Mouse (Mus musculus) intestine, embryonic 14.5 days (tissue): ENCODE data around the gene Plpp7. TPM values are rescaled to one million over a fixed set of nuclear protein-coding genes. Genes with fewer than 3 reads are reported as not detected.

ENCODE experiments used
- ATAC-seq: fragments of 200-750 bp; cut with Nextera tagmentation; replicated peaks from 2 replicates; pipeline ENCODE4 v1.8.0; 2017; ENCODE audit warnings: low read depth, moderate number of reproducible peaks, moderate TSS enrichment, moderate library complexity; ENCODE audit not compliant: low FRiP score, low TSS enrichment
- DNase-seq: peaks from one replicate; pipeline ENCODE4 v3.0.0-alpha.2; 2018; ENCODE audit warnings: low spot score
- H3K27ac ChIP-seq: fragments of 300-500 bp; sonication (generic); 2 replicates; pipeline ENCODE4 v1.5.1; 2014; ENCODE audit warnings: low read depth, mild to moderate bottlenecking, control low read depth
- H3K27me3 ChIP-seq: fragments of 300-500 bp; sonication (generic); replicated peaks from 2 replicates; pipeline ENCODE4 v1.6.1; 2014; ENCODE audit warnings: low read length, control low read depth; ENCODE audit not compliant: control insufficient read depth, insufficient read depth
- H3K36me3 ChIP-seq: fragments of 300-500 bp; sonication (generic); 2 replicates; pipeline ENCODE4 v1.6.1; 2014; ENCODE audit warnings: low read length, control low read depth; ENCODE audit not compliant: control insufficient read depth, insufficient read depth
- H3K4me1 ChIP-seq: fragments of 300-500 bp; sonication (generic); replicated peaks from 2 replicates; pipeline ENCODE4 v1.6.1; 2014; ENCODE audit warnings: low read length, control low read depth, mixed read lengths; ENCODE audit not compliant: control insufficient read depth, insufficient read depth
- H3K4me2 ChIP-seq: fragments of 300-500 bp; sonication (generic); 2 replicates; pipeline ENCODE4 v1.6.1; 2014; ENCODE audit warnings: low read length
- H3K4me3 ChIP-seq: fragments of 300-500 bp; sonication (generic); 2 replicates; pipeline ENCODE4 v1.5.1; 2014; ENCODE audit warnings: low read depth, low read length, control low read depth, mixed read lengths
- H3K9ac ChIP-seq: fragments of 300-500 bp; sonication (generic); 2 replicates; pipeline ENCODE4 v1.6.1; 2014; ENCODE audit warnings: mild to moderate bottlenecking, low read length
- H3K9me3 ChIP-seq: fragments of 300-500 bp; sonication (generic); 2 replicates; pipeline ENCODE4 v1.6.1; 2016; ENCODE audit warnings: low read length, control low read depth; ENCODE audit not compliant: control insufficient read depth
- WGBS: fragments of 180-500 bp; shearing (Covaris S2); extraction: QIAGEN DNeasy Blood & Tissue Kit; methylation state at CpG from one replicate; pipeline ENCODE4 v1.1.7; 2014; 5-methylcytosine and 5-hydroxymethylcytosine counted together
- polyA plus RNA-seq: library from polyadenylated mRNA; unstranded; fragments of >200 nt; fragmentation: Nextera tagmentation; extraction: Ambion mirVana; gene quantifications from 2 replicates; pipeline ENCODE4 v1.2.1, GENCODE M21; 2014

Plpp7 gene
- polyA plus RNA-seq, 1 experiment from 2014 or later: 4.8 TPM

DNA sequence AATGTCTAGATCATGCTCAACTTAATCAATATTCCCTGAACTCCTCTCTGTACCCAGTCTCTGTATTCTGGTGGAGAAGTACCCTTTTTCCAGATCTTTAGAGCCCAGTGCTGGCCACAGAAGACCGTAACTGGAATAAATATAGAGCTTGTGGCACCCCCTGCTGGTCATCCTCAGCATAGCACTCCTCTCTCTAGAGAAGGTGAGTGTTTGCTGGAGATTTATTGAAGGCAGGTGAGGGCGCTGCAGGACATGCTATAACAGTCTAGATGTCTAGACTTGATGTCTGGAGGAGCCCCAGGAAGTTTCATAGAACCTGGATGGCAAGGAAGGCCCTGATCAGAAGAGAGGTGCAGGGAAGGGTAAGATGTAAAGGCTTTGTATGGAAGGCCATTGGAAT, 38.7 kb downstream of the Plpp7 start:
- no peak for ATAC-seq
- 4% methylated on average over 2 of the region's 2 CpGs for WGBS

GRCm38 (mm10) chr2:32137667-32138266, 42.4 kb downstream of the Plpp7 start:
- Histone ChIP-seq H3K27ac (peak overlapping the region; percentile 57), H3K4me1 (no peaks in the 10 kb centered on the region; the same call in 1 of the 2 replicates), H3K9me3 (no peaks in the 10 kb centered on the region), H3K36me3 (no peaks in the 10 kb centered on the region), H3K4me2 (peak overlapping the region; percentile 55), H3K9ac (peak overlapping the region; percentile 46), H3K4me3 (peak overlapping the region; percentile 46), H3K27me3 (no peaks in the 10 kb centered on the region)
- DNase-seq (peak; percentile 98), ATAC-seq (peak; percentile 96)
- WGBS: under 1% methylated on average over 40 of the region's 40 CpGs

More for the DNA sequence above, 38.7 kb downstream of the Plpp7 start:
- Histone ChIP-seq H3K4me1 (peaks cover 6% of the 10 kb centered on the region; the same call in 1 of the 2 replicates), H3K9ac (no peak overlapping the region), H3K9me3 (no peaks in the 10 kb centered on the region), H3K36me3 (no peaks in the 10 kb centered on the region), H3K4me2 (no peak overlapping the region), H3K4me3 (no peak overlapping the region), H3K27ac (no peak overlapping the region), H3K27me3 (no peaks in the 10 kb centered on the region)
- DNase-seq: peak; percentile 93

- Histone ChIP-seq H3K4me3 (no peak overlapping the region), H3K36me3 (no peaks in the 10 kb centered on the region), H3K9me3 (no peaks in the 10 kb centered on the region), H3K27ac (no peak overlapping the region), H3K4me2 (no peak overlapping the region), H3K27me3 (no peaks in the 10 kb centered on the region), H3K9ac (no peak overlapping the region), H3K4me1 (no peaks in the 10 kb centered on the region; the same call in 1 of the 2 replicates)
- WGBS: 69% methylated on average over 5 of the region's 5 CpGs
- DNase-seq (no peak), ATAC-seq (no peak)
Observed at GRCm38 (mm10) chr2:32139377-32139776, 44.0 kb downstream of the Plpp7 start.

DNA sequence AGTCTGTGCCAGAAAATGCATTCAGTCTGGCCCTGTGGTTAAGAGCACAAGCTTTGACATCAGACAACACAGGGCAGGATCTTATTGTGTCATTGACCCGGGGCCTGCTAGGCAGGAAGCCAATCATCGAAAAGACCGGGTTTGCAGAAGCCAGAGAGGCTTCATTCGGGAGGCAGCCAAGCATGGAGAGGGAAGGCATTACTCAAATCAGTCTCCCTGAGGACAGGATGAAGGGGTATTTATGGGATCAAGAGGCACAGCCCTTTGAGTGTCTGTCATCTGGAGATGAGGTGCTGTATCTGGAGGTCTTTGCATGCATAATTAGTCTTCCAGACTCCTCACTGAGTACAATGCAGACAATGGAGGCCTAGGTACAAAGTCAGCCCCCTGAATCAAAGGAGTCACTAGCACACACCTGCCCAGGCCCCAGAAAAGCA, 45.2 kb downstream of the Plpp7 start:
- no peaks in the 10 kb centered on the region for H3K36me3 ChIP-seq
- H3K9me3 ChIP-seq: no peaks in the 10 kb centered on the region
- 50% methylated on average over 4 of the region's 4 CpGs for WGBS
- no peak overlapping the region for H3K27ac ChIP-seq
- no peaks in the 10 kb centered on the region; the same call in 1 of the 2 replicates for H3K4me1 ChIP-seq
- H3K4me3 ChIP-seq: no peak overlapping the region
- ATAC-seq: no peak
- DNase-seq: no peak
- no peaks in the 10 kb centered on the region for H3K27me3 ChIP-seq
- no peak overlapping the region for H3K9ac ChIP-seq
- no peak overlapping the region for H3K4me2 ChIP-seq

- H3K4me1 ChIP-seq: no peaks in the 10 kb centered on the region; the same call in 1 of the 2 replicates
- H3K4me2 ChIP-seq: no peak overlapping the region
- H3K27ac ChIP-seq: no peak overlapping the region
- DNase-seq (no peak), ATAC-seq (no peak)
- WGBS: 61% methylated on average over 6 of the region's 6 CpGs
- no peaks in the 10 kb centered on the region for H3K9me3 ChIP-seq
- H3K27me3 ChIP-seq: no peaks in the 10 kb centered on the region
- no peaks in the 10 kb centered on the region for H3K36me3 ChIP-seq
- no peak overlapping the region for H3K9ac ChIP-seq
- no peak overlapping the region for H3K4me3 ChIP-seq
Observed at GRCm38 (mm10) chr2:32141602-32142001, 46.3 kb downstream of the Plpp7 start.

DNA sequence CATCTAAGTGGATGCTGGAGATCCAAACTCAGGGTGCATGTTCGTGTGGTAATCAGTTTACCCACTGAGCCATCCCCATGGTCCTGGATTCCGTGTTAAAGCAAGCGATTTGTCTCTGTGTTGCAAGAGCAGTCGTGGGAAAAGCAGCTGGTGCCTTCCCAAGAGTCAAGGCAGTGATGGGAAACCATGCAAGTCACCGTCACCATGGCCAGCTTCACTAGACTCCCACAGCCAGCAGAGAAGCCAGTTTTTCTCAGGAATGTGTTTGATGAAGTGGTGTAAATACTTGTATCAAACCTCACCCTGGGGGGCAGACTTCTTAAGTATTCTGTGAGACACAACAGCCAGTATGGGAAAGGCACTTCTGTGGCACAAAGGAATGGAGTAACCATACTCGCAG, 47.0 kb downstream of the Plpp7 start:
- H3K9ac ChIP-seq: no peak overlapping the region
- no peak overlapping the region for H3K4me2 ChIP-seq
- 60% methylated on average over 6 of the region's 6 CpGs for WGBS
- ATAC-seq (no peak), DNase-seq (no peak)
- H3K4me1 ChIP-seq: no peaks in the 10 kb centered on the region; the same call in 1 of the 2 replicates
- H3K4me3 ChIP-seq: no peak overlapping the region
- H3K27ac ChIP-seq: no peak overlapping the region
- no peaks in the 10 kb centered on the region for H3K36me3 ChIP-seq
- H3K27me3 ChIP-seq: no peaks in the 10 kb centered on the region
- H3K9me3 ChIP-seq: no peaks in the 10 kb centered on the region

DNA sequence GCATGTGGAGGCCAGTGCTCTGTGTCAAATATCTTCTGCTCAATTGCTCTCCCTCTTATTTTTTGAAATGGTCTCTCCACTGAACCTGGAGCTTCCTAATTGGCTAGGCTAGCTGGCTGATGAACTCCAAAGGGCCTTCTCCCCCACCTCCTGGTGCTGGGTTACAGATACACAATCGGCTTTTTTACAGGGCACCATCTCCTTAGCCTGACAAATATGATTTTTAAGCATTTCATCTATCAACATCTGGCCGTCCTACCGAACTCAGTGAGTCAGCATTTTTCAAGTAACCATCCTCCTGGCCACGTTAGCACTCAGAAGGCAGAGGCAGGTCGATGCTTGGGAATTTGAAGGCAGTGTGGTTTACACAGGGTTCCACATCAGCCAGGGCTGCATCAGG, 49.3 kb downstream of the Plpp7 start:
- Histone ChIP-seq H3K27ac (no peak overlapping the region), H3K36me3 (no peaks in the 10 kb centered on the region), H3K27me3 (no peaks in the 10 kb centered on the region), H3K4me3 (no peak overlapping the region), H3K4me1 (no peaks in the 10 kb centered on the region), H3K9me3 (no peaks in the 10 kb centered on the region), H3K4me2 (no peak overlapping the region), H3K9ac (no peak overlapping the region)
- WGBS: 75% methylated on average over 5 of the region's 5 CpGs
- ATAC-seq (no peak), DNase-seq (no peak)

- Histone ChIP-seq H3K9ac (no peak overlapping the region), H3K9me3 (no peaks in the 10 kb centered on the region), H3K4me1 (no peaks in the 10 kb centered on the region; the same call in 1 of the 2 replicates), H3K4me2 (no peak overlapping the region), H3K4me3 (no peak overlapping the region), H3K27me3 (no peaks in the 10 kb centered on the region), H3K36me3 (no peaks in the 10 kb centered on the region), H3K27ac (no peak overlapping the region)
- 78% methylated on average over 5 of the region's 5 CpGs for WGBS
- no peak for DNase-seq
- no peak for ATAC-seq
Observed at GRCm38 (mm10) chr2:32146617-32147162, 51.4 kb downstream of the Plpp7 start.

DNA sequence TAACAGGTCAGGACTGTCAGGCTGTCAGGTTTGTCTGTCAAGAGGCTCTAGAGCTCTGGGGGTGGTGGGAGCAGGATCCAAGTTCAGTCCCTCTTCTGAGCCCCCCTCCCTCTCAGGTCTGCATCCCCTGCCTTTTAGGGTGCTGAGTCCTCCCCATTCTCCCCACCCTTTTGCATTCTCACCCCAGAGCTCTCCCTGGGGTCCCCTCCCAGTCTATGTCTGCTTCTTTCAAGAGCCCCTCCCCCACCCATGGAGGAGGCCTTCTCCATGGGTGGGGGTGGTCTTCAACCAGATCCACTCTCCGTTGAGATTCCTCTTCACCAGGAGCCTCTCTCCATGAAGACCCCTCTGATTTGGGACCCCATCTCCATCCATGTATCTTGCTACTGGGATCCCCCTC, 54.8 kb downstream of the Plpp7 start:
- no peak overlapping the region; the same call in 1 of the 2 replicates for H3K9ac ChIP-seq
- H3K36me3 ChIP-seq: no peaks in the 10 kb centered on the region
- 33% methylated on average over 1 of the region's 1 CpGs for WGBS
- no peaks in the 10 kb centered on the region for H3K27me3 ChIP-seq
- H3K4me2 ChIP-seq: peak overlapping the region; percentile 98
- H3K4me3 ChIP-seq: peak overlapping the region; percentile 90; the same call in 1 of the 2 replicates
- peak overlapping the region; percentile 99 for H3K27ac ChIP-seq
- DNase-seq (no peak), ATAC-seq (no peak)
- H3K4me1 ChIP-seq: peaks cover 28% of the 10 kb centered on the region
- H3K9me3 ChIP-seq: no peaks in the 10 kb centered on the region
